Mouse (Mus musculus) thymus, adult 2 months (tissue): ENCODE measurements around the gene Med13.

Experiments used
- CTCF ChIP-seq: fragments of 200-500 bp; IDR thresholded peaks from 2 replicates; pipeline ENCODE4 v1.5.1; 2012; ENCODE audit warnings: mild to moderate bottlenecking, control low read depth, low read length, moderate library complexity, borderline replicate concordance; ENCODE audit not compliant: control insufficient read depth, poor library complexity, insufficient read depth; ENCODE audit errors: extremely low read depth
- POLR2A ChIP-seq: fragments of 200-500 bp; IDR thresholded peaks from 2 replicates; pipeline ENCODE4 v1.6.1; 2012; ENCODE audit warnings: mild to moderate bottlenecking, low read length, control low read depth, moderate library complexity; ENCODE audit not compliant: control insufficient read depth, poor library complexity, insufficient read depth; ENCODE audit errors: extremely low read depth

DNA sequence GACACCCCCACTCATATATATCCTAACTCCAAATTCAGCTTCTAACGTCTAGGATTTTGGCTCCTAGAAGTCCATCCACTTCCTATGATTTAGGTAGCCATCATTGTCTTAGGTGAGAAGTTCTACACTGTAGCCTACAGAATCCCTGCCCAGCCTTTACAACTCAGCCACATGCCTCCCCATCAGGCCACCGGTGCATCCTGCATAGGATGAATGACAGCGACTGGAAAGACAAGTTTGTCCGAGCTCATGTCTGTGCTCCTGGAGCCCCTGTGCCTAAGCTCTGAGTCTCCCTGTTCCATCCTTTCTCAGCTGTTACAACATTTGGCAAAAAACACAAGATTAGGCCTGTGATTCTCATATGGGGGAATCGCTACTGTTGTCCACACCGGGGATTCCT lies 17.7 kb upstream of the Med13 start:
- TF ChIP-seq POLR2A (no peak), CTCF (no peak)
